8 mouse cellular contexts compared by ENCODE assay signal in genomic region chr10:85185639-85186498, GRCm38 (mm10). TPM values are rescaled to one million over a fixed set of nuclear protein-coding genes. Genes with fewer than 3 reads are reported as not detected.
A peak's percentile ranks its signal among the peaks of the same experiment; 100 is the strongest.
DNase-seq lines count a peak whose midpoint lies in the region; ATAC-seq and TF ChIP-seq lines count a peak whose summit lies in the region.

No protein-coding gene starts in this region.

- peak; percentile 6; the same call in 1 of the 2 replicates for TF ChIP-seq CTCF in cerebellum, adult 2 months (IDR thresholded peaks at IDR 0.05; ENCODE audit: borderline replicate concordance, insufficient read depth, low read depth, low read length)

- peak overlapping the region; percentile 94 for H3K27ac ChIP-seq in cerebellum, adult 2 months (ENCODE audit: insufficient read depth, low read length)

- H3K27me3 ChIP-seq in cerebellum, adult 2 months (ENCODE audit: control insufficient read depth, insufficient read depth, low read length) = no peaks in the 10 kb centered on the region

- TF ChIP-seq POLR2A in cerebellum, adult 2 months (IDR thresholded peaks at IDR 0.05; ENCODE audit: borderline replicate concordance, insufficient read depth, low read length) = no peak

- DNase-seq in layer of hippocampus, adult 9-11 months = peak; percentile 18
- DNase-seq in layer of hippocampus, postnatal 36 days = no peak
- peak; percentile 52 to 61 for DNase-seq in cerebellum, adult 2 months
- peak; percentile 26 for DNase-seq in kidney, adult 8-10 months
- DNase-seq in lung, postnatal 14 days = peak; percentile 10
- DNase-seq in thymus, postnatal 14 days = peak; percentile 42
- no peak for DNase-seq in urinary bladder, postnatal 10 days (ENCODE audit: low spot score)

- WGBS in cerebellum, adult 2 months = 22% methylated on average over 14 of the region's 14 CpGs

- H3K4me3 ChIP-seq in cerebellum, adult 2 months (replicated peaks; ENCODE audit: insufficient read depth, low read depth, low read length) = peak overlapping the region; percentile 95

- H3K4me1 ChIP-seq in cerebellum, adult 2 months (ENCODE audit: control insufficient read depth, insufficient read depth, low read length) = peaks cover 11% of the 10 kb centered on the region; the same call in 1 of the 2 replicates

- ATAC-seq in granulocyte monocyte progenitor cell, adult 5-6 weeks (replicated peaks; ENCODE audit: poor library complexity, severe bottlenecking) = peak; percentile 18

RNA-seq across cellular contexts. Expression of gene Cry1, which starts 1.0 kb away (rescaled TPM):
- total RNA-seq in layer of hippocampus, postnatal 36 days (2021) = 10 to 100 TPM; 13.4 TPM
- polyA plus RNA-seq in cerebellum, adult 2 months (2012; rRNA removed) = 23.8 and 24.6 TPM in 2 replicates
- total RNA-seq in granulocyte monocyte progenitor cell, adult 5-6 weeks (2014; fragmentation: Nextera tagmentation) = 24.6 and 40.3 TPM in 2 replicates
- total RNA-seq in granulocyte monocyte progenitor cell, adult 5-6 weeks (2017) = 15.7 and 19.7 TPM in 2 replicates

RNA-seq across cellular contexts. Expression of gene Mterf2, which starts 58.0 kb away (rescaled TPM):
- total RNA-seq in layer of hippocampus, postnatal 36 days (2021) = 10 to 100 TPM; 16.0 to 18.9 TPM
- polyA plus RNA-seq in cerebellum, adult 2 months (2012; rRNA removed) = 22.4 and 23.0 TPM in 2 replicates
- 3.4 TPM in 1 of 2 replicates, not detected in the other for total RNA-seq in granulocyte monocyte progenitor cell, adult 5-6 weeks (2014; fragmentation: Nextera tagmentation)
- 9.2 and 12.0 TPM in 2 replicates for total RNA-seq in granulocyte monocyte progenitor cell, adult 5-6 weeks (2017)

Comparison
In these comparisons a context has a peak if more than half of its experiments do, and no peak if none do; other contexts are left out.
1. DNase-seq: peak in layer of hippocampus, adult 9-11 months (single experiment), cerebellum, adult 2 months (2 of 2), kidney, adult 8-10 months (2 of 2), lung, postnatal 14 days (single experiment) and thymus, postnatal 14 days (single experiment); none in layer of hippocampus, postnatal 36 days (0 of 2) and urinary bladder, postnatal 10 days (single experiment).